Mouse (Mus musculus) testis, postnatal 10 days (tissue): Measurements from ENCODE around the gene Clec5a.
"Not testable (repeated sequence)": the region's sequence is repeated elsewhere in the genome, so short reads cannot be mapped to it uniquely, and the experiment has no call there.

ENCODE experiments used
- DNase-seq: peaks from one replicate; pipeline ENCODE4 v3.0.0; 2021; ENCODE audit warnings: low spot score

Gene Clec5a

GRCm38 (mm10) chr6:40585645-40586044 is at the start of gene Clec5a:
Clec5a (minus strand) TSS chr6:40585821.
- DNase-seq = no peak

DNA sequence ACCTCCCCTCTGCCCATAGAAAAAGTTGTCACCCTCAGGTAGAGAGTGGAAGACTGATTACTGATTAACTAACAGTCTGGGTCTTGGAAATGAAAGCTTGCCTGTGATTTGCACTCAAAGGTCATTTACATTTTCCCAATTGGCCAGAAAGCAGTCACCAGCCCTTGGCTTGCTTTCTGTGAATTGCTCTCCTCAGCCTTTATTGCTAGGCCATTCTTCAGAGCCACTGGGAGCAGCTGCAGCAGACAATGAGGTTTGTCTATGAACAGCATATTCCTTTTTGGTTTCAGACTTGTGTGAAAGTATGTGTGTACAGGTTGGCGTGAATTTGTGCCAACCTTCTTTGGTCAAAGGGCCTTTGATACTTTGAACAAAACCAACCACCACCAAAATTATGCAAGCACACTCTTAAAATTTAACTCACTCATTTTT is 49.0 kb upstream of the Clec5a start:
- DNase-seq = no peak

DNA sequence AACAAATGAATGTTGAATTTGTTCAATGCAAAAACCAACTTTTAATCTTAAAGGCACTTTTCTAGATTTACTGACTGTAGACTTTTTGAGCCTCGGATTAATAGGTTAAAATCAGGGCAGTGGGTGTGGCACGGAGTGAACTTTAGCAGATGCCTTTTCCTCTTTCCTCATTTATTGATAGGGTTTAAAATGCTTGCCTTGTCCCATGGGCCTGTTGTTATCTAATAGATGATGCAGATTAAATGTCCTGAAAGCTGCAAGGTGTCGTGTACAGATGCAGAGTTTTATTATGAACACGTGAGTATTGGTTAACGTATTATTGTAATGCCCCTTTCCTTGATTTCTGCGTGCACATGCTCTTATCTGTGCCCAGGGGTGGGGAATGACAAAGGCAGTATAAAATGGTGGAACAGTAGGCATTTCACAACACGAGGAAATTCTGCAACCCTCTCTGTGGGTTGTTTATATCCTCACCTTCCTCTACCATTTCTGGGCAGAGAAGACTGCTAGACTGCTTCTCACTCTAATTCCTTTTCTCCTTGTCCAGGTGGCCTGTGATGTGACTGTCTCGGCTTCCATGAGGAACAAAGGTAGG is 42.9 kb upstream of the Clec5a start, which contains the start of gene Mgam:
TSS of gene Mgam (plus strand) at position 426 of the 595 bp plus-strand sequence.
- DNase-seq = no peak

GRCm38 (mm10) chr6:40626111-40626510 is 40.5 kb upstream of the Clec5a start:
- no peak for DNase-seq

- peak; percentile 86 for DNase-seq
These were observed 32.3 kb upstream of the Clec5a start for GRCm38 (mm10) chr6:40617965-40618364.

GRCm38 (mm10) chr6:40613260-40613852 is 27.7 kb upstream of the Clec5a start, which contains the start of gene Tas2r138:
Tas2r138 (minus strand) TSS chr6:40613310.
- DNase-seq = no peak

- no peak for DNase-seq
These were observed 24.6 kb upstream of the Clec5a start for GRCm38 (mm10) chr6:40610244-40610643.

DNA sequence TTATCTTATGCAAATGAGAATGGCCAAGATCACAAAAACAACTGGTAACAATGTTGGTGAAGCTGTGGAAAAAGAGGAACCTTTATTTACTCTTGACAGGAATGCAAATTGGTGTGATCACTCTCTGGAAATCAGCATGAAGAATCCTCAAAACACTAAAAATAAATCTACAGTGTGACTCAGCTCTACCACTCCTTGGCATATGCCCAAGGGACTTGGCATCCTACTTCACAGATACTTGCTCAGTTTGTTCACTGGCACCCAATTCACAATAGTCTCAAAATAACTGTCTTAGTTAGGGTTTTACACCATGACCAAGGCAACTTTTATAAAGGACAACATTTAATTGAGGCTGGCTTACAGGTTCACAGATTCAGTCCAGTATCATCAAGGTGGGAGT is 21.8 kb upstream of the Clec5a start:
- no peak for DNase-seq

DNA sequence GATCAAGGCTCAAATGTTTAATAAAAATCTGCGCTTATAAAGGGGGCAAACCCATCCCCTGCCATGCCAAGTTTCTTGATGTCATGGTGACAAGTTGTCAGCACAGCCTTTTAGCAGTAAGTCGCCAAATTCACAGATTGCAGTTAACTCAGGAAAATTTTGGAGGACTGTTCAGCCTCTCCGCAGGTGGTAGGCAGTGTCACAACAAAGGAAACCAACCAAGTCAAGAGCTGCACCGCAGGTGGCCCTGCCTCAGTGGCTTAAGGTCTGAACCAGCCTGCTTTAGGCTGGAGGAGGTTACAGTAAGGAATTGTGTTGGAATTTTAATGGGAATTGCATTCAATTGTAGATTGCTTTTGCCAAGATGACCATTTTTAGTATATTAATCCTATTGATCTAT is 12.9 kb upstream of the Clec5a start:
- not testable (repeated sequence) for DNase-seq

DNA sequence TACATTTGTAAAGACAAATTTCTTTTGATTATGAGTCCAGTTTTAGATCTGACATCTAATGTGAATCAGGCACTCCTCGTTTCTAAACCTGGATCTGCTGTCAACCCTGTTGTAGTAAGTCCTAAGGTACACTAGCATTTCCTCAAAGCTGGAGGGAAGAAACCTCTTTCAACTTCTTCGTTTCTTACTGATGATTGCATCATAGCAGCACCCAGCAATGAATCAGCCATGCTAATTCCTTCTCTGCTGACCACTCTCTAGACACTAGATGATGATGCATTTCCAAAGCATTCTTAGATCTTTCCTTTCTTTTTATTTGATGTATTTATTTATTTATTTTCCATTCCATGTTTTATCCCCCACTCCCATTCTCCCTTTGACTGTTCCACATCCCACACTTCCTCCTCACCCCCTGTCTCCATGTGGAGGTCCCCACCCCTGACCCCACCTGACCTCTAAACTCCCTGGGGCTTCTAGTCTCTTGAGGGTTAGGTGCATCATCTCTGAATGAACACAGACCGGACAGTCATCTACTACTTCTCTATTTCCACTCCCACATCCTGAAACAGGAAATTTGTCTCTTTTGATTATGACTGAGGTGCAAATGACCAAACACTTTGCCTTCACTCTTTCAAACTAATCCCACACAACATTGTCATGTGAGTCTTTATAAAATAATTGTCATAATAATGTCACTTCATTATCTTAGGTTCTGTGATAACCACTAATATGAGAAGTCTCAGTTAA is 9.4 kb upstream of the Clec5a start:
- DNase-seq = no peak

DNA sequence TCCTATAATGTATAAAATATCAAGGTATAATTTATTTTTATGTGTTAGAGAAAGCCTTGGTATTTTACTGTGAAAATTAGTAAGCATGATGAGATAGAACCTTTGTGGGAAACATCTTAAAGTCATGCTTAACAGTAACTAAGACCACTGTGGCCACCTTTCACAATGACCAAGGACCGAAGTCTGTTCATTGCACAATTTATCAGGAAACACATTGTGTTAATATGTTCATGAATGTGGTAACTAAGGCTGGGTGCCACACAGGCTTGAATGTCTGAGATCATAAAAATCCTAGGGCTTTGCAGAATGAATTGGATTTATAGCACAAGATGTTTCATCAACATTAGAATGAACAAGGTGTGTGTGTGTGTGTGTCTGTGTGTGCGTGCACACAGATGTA is 2.7 kb upstream of the Clec5a start:
- DNase-seq = no peak

- no peak for DNase-seq
These were observed 1.3 kb downstream of the Clec5a start for GRCm38 (mm10) chr6:40584336-40584735.

DNA sequence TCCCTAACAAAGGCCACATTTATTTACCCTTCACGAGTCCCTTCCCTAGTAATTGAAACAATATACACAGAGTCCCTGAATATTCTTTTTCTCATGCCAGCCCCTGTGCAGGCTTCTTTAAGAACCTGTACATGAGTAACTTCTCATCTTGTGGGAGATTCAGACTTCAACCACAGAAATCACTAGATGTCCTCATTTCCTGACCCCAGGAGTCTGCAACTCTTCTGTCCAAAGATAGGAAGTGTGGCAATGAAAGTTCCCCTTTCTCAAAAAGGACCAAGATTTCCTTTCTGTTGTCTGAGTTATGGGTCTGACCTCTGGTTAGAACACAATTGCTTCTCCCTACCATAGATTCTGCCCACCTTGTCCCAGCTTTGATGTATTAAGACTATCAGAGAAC is 9.3 kb downstream of the Clec5a start:
- no peak for DNase-seq

DNA sequence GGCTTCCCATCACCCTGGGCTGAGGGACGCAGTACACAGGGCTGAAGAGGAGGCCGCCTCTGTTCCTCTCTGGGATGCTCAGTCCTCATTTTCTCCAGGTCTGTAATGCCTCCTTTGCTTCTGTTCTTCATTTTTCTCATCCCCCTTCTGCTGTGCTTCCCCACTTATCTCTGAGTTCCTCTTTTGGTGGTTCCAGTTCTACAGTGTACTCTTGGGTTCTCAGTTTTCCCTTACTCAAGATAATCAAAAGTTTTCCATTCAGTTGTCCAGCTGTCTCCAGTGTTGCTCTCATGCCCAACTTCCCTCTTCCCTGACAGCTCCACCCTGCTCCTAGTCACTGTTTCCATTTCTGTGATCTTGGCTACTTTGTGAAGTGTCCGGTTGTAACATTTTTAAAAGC is 12.0 kb downstream of the Clec5a start:
- DNase-seq = no peak

DNA sequence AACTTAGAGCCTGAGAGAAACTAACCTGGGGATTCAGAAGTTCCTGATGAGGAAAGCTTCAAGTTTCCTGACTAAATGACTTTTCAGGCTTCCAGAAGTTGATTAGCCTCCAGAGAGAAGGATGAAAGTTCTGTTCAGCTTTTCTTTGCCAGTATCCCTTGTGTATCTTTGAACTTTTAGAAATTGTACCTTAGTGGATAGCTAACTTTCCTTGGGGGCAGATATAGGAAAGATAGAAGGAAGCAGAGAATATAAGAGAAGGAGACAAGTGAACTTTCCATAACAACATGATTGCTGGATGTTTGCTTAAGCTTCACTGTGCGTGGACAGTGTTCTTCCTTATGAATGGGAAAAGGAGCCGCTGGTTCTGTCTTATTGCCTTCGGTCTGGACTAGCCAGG is 16.4 kb downstream of the Clec5a start, which contains the start of gene Olfr460:
TSS of gene Olfr460 (plus strand) at position 301 of the 400 bp plus-strand sequence.
- no peak for DNase-seq

GRCm38 (mm10) chr6:40554950-40555349 is 30.7 kb downstream of the Clec5a start, which contains the start of gene Olfr461:
Olfr461 (minus strand) TSS chr6:40555050.
- no peak for DNase-seq

GRCm38 (mm10) chr6:40544690-40545089 is 40.9 kb downstream of the Clec5a start:
- DNase-seq = no peak
